Mouse (Mus musculus) midbrain, embryonic 15.5 days (tissue): ENCODE data around the gene Gpkow. TPM values are rescaled to one million over a fixed set of nuclear protein-coding genes. Genes with fewer than 3 reads are reported as not detected.

Experiments
- ATAC-seq: fragments of 200-750 bp; cut with Nextera tagmentation; replicated peaks from 2 replicates; pipeline ENCODE4 v1.8.0; 2017; ENCODE audit warnings: moderate TSS enrichment
- H3K27ac ChIP-seq: fragments of 300-500 bp; sonication (generic); 2 replicates; pipeline ENCODE4 v1.5.1; 2015; ENCODE audit warnings: mild to moderate bottlenecking, inconsistent platforms
- H3K27me3 ChIP-seq: fragments of 300-500 bp; sonication (generic); replicated peaks from 2 replicates; pipeline ENCODE4 v1.6.1; 2015; ENCODE audit warnings: inconsistent platforms
- H3K36me3 ChIP-seq: fragments of 300-500 bp; sonication (generic); replicated peaks from 2 replicates; pipeline ENCODE4 v1.6.1; 2015; ENCODE audit warnings: inconsistent platforms
- H3K4me1 ChIP-seq: fragments of 300-500 bp; sonication (generic); 2 replicates; pipeline ENCODE4 v1.6.1; 2015; ENCODE audit warnings: inconsistent platforms
- H3K4me2 ChIP-seq: fragments of 300-500 bp; sonication (generic); 2 replicates; pipeline ENCODE4 v1.6.1; 2015; ENCODE audit warnings: inconsistent platforms, mild to moderate bottlenecking, moderate library complexity
- H3K4me3 ChIP-seq: fragments of 300-500 bp; sonication (generic); 2 replicates; pipeline ENCODE4 v1.5.1; 2015; ENCODE audit warnings: mild to moderate bottlenecking, inconsistent platforms
- H3K9ac ChIP-seq: fragments of 300-500 bp; sonication (generic); 2 replicates; pipeline ENCODE4 v1.6.1; 2015; ENCODE audit warnings: mild to moderate bottlenecking, inconsistent platforms
- H3K9me3 ChIP-seq: fragments of 300-500 bp; sonication (generic); 2 replicates; pipeline ENCODE4 v1.6.1; 2016; ENCODE audit warnings: inconsistent platforms
- WGBS: fragments of 180-500 bp; shearing (Covaris S2); methylation state at CpG from one replicate; pipeline ENCODE4 v1.1.7; 2015; ENCODE audit warnings: mixed read lengths; 5-methylcytosine and 5-hydroxymethylcytosine counted together
- polyA plus RNA-seq: library from polyadenylated mRNA; unstranded; fragments of >200 nt; fragmentation: Nextera tagmentation; extraction: Ambion mirVana; gene quantifications from 2 replicates; pipeline ENCODE4 v1.2.1, GENCODE M21; 2015

Gpkow gene
- polyA plus RNA-seq, 1 experiment from 2014 or later: 45.8 TPM

DNA sequence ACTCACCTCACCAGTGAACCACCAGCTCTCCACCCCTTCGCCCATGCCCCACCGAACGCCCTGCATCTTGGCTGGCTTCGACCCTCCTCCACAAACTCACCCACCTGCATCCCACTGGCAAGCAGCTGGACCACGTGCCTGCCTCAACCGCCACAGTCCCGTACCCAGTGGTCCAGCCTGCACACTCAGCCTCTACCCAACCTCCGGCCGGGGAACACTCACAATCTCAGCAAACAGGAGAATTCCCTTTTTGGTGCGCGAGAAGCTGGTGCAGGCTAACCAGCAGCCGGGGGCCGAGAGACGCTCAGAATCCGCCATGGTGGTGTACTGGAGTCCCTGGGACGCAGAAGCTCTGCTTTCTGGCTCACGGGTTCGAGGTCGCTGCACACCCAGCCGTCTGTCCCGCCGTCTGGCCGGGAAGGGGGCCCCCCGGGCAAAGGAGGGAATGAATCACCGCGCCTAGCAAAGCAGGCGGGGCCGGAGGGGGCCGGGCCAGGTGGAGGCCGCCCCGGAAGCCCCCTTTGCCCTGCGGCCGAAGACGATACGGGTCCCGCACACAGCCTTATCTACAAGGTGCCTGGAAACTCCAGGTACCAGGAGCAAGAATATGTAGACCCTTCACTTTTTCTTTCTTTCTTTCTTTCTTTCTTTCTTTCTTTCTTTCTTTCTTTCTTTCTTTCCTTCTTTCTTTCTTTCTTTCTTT lies 25.9 kb upstream of the Gpkow start, which contains the start of gene Plp2:
Plp2 (minus strand) TSS at position 470 of the 703 bp plus-strand sequence.
- H3K9ac ChIP-seq: peak within 1 kb of the TSS; percentile 32; the same call in 1 of the 2 replicates
- peak within 1 kb of the TSS; percentile 34 for H3K4me3 ChIP-seq
- no peaks in the 10 kb centered on the region for H3K36me3 ChIP-seq
- H3K4me1 ChIP-seq: no peaks in the 10 kb centered on the region; the same call in 1 of the 2 replicates
- ATAC-seq: peak; percentile 17; the same call in 1 of the 2 replicates
- H3K4me2 ChIP-seq: peak within 1 kb of the TSS; percentile 46
- 28% methylated on average over 36 of the region's 36 CpGs for WGBS
- no peak within 1 kb of the TSS for H3K27ac ChIP-seq
- no peaks in the 10 kb centered on the region; the same call in 1 of the 2 replicates for H3K27me3 ChIP-seq
- H3K9me3 ChIP-seq: no peaks in the 10 kb centered on the region

DNA sequence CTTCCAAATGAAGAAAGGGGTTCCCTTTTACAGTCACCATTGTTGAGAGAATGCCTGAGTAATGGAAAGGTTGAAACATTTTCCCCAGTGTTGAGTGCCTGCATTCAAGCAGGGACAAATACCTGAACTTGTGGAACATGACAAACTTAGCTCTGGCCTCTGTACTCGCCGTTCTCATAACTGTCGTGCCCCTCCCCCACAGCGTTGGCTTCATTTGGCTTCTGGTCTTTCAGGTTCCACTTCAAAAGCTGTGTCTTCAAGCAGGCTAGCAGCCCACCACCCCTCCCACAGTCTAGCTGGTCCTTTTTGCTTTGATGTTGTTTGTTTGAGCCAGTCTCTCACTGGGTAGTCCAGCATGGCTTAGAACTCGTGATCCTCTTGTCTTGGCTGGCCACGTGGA lies 24.2 kb upstream of the Gpkow start:
- no peak overlapping the region for H3K4me3 ChIP-seq
- H3K4me2 ChIP-seq: no peak overlapping the region
- no peak for ATAC-seq
- H3K4me1 ChIP-seq: no peaks in the 10 kb centered on the region; the same call in 1 of the 2 replicates
- WGBS: 59% methylated on average over 6 of the region's 6 CpGs
- no peak overlapping the region for H3K9ac ChIP-seq
- H3K27me3 ChIP-seq: no peaks in the 10 kb centered on the region; the same call in 1 of the 2 replicates
- H3K9me3 ChIP-seq: no peaks in the 10 kb centered on the region
- no peaks in the 10 kb centered on the region for H3K36me3 ChIP-seq
- H3K27ac ChIP-seq: no peak overlapping the region

DNA sequence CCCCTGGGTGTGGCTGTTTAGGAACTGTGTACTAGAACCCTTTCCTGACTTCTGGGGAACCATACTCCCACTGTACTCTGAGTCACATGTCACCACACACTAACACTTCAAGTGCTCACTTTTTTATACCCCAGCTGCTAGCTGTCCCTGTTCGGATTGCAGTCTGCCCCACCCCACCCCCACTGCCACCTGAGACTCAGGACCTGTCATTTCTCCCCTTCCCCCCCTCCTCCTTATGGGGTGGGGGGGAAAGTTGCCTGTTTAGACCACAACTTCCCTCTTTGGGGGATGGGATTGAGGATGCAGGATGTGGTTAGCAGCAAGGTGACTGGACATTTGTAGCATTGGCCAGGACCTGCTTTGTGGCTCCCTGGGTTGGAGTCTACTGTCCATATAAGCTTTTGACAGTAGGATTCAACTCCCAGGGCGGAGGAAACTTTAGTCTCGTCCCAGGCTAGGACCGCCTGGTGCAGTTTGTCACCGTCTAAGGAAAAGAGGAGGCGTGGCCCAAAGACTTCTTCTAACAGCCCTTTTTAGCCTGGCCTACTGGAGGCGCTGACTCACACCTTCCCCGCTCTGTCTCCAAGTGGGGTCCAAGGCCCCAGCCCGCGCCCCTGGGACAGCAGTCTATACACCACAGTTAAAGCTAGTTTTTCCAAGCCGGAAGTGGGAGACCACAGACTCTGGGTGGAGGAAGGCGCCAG lies 23.2 kb upstream of the Gpkow start:
- Histone ChIP-seq H3K27ac (no peak overlapping the region), H3K9ac (no peak overlapping the region), H3K4me3 (no peak overlapping the region), H3K4me2 (no peak overlapping the region), H3K27me3 (no peaks in the 10 kb centered on the region; the same call in 1 of the 2 replicates), H3K9me3 (no peaks in the 10 kb centered on the region), H3K4me1 (no peaks in the 10 kb centered on the region; the same call in 1 of the 2 replicates), H3K36me3 (no peaks in the 10 kb centered on the region)
- WGBS: 47% methylated on average over 12 of the region's 12 CpGs
- no peak for ATAC-seq

DNA sequence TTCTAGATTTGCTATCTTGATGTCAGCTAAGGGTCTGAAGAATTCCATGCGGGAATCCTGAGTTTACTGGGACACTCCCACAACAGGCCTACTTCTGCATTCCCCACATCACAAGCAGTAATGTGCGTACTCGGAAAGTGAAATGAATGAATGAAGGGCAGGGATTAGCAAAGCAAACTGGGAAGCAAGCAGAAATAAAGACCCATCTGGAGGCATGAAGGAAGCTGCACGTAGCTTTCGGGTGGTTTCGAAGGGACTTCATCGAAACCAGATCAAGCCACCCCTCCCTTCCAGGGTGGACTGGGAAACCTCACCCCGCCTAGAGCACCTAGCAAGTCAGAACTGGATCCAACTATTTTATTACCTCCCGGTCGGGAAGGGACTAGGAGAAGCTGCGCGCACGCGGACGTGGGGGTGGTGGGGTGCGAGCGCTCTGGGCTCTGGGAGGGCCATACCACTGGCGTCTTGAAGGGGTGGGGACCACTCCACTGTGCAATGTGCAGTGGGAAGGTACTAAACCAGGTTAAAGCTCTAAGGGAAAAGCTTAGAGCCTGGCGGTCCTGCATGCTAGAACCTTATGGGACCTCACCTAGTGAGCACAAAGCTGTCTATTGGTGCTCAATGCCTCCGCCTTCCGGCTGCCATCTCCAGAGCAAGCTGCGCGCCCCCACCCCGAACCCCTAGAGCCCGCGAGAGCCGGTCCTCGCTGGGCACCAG lies 22.5 kb upstream of the Gpkow start:
- 38% methylated on average over 28 of the region's 28 CpGs for WGBS
- peak; percentile 28 for ATAC-seq
- Histone ChIP-seq H3K36me3 (no peaks in the 10 kb centered on the region), H3K9me3 (no peaks in the 10 kb centered on the region), H3K9ac (no peak overlapping the region), H3K4me2 (peak overlapping the region; percentile 46), H3K27ac (no peak overlapping the region), H3K4me3 (peak overlapping the region; percentile 24), H3K27me3 (no peaks in the 10 kb centered on the region; the same call in 1 of the 2 replicates), H3K4me1 (no peaks in the 10 kb centered on the region; the same call in 1 of the 2 replicates)

DNA sequence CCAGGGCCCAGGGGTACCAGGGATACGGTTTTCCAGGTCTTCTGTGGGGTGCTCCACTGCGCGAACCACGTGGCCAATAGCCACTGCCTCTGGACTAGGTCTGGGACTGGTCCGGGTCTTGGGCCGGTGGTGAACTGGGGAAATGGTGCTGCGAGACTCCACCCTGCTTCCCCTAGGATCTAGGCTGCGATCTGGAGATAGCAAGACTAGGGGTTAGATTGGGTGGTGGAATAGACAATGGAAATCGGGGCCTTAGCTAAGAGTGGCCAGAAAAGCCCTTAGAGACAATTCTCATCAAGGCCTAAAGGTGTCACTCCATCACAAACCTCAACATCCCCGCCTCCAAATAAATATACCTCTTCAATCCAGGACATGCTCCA lies 21.9 kb upstream of the Gpkow start:
- ATAC-seq: peak; percentile 12; the same call in 1 of the 2 replicates
- Histone ChIP-seq H3K4me2 (peak overlapping the region; percentile 46), H3K9me3 (no peaks in the 10 kb centered on the region), H3K9ac (no peak overlapping the region), H3K4me1 (no peaks in the 10 kb centered on the region; the same call in 1 of the 2 replicates), H3K36me3 (no peaks in the 10 kb centered on the region), H3K27ac (no peak overlapping the region), H3K27me3 (no peaks in the 10 kb centered on the region; the same call in 1 of the 2 replicates), H3K4me3 (peak overlapping the region; percentile 24)
- 46% methylated on average over 10 of the region's 10 CpGs for WGBS

DNA sequence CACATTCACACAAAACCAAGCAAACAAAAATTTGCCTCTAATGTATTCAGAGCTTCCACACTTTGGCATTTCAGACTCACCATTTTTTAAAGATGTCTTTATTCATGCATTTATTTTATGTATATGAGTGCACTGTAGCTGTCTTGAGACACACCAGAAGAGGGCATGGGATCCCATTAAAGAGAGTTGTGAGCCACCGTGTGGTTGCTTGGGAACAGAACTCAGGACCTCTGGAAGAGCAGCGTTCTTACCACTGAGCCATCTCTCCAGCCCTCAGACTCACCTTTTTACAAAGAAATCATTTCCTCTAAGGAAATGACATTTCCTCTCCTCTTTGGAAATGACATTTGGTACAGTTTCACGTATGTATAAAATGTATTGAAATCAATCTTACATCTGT lies 17.9 kb upstream of the Gpkow start:
- H3K36me3 ChIP-seq: no peaks in the 10 kb centered on the region
- no peaks in the 10 kb centered on the region for H3K9me3 ChIP-seq
- no peak overlapping the region for H3K4me2 ChIP-seq
- H3K4me1 ChIP-seq: no peaks in the 10 kb centered on the region; the same call in 1 of the 2 replicates
- H3K4me3 ChIP-seq: no peak overlapping the region
- WGBS: 47% methylated on average over 3 of the region's 3 CpGs
- H3K27me3 ChIP-seq: no peaks in the 10 kb centered on the region
- ATAC-seq: no peak
- H3K27ac ChIP-seq: no peak overlapping the region
- no peak overlapping the region for H3K9ac ChIP-seq

DNA sequence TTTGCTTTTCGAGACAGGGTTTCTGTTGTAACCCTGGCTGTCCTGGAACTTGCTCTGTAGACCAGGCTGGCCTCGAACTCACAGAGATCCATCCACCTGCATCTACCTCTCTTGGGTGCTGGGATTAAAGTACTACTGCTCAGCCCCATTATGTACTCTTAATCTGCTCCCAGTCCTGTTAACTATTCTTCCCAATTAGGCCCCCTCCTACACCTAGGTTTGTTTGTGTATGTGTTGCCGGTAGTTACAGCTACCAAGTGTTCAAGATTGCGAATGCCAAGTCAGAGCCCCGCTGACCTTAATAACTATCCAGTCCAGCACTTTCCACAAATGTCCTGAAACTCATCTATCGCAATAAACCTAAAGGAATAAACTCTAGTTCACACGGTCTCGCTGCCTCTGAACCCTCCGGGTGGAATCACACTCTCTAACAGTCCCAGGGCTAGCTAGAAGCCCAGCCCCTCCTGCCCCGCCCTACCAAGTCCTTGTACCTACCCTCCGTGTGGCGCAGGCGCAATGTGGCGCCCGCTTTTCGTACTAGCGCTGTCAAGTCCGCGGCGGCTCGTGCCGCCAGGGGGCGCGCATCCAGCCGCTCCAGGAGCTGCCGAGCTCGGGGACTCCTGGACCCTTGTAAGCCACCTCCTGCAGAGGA lies 17.4 kb upstream of the Gpkow start:
- no peaks in the 10 kb centered on the region for H3K36me3 ChIP-seq
- no peaks in the 10 kb centered on the region for H3K9me3 ChIP-seq
- peak overlapping the region; percentile 29 for H3K4me3 ChIP-seq
- no peak overlapping the region for H3K9ac ChIP-seq
- H3K27me3 ChIP-seq: no peaks in the 10 kb centered on the region
- H3K4me2 ChIP-seq: peak overlapping the region; percentile 50
- WGBS: 20% methylated on average over 27 of the region's 27 CpGs
- no peak overlapping the region for H3K27ac ChIP-seq
- no peaks in the 10 kb centered on the region; the same call in 1 of the 2 replicates for H3K4me1 ChIP-seq
- ATAC-seq: peak; percentile 90

DNA sequence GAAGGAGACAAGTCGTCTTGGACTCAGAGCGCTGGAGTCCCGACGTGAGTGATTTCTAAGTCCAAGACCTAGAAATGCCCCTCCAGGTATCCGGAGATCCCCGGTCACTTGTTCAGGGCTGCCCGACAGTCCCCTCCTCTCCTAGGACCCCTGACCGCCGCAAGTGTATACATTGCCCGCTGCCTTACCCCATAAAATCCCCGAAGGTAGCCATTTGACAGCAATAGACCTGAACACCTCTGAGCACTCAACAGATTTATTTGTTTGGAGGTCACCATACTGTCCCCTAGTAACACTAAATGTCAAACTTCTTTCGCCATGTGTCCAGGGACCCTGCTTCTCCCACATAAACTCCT lies 16.9 kb upstream of the Gpkow start:
- Histone ChIP-seq H3K9me3 (no peaks in the 10 kb centered on the region), H3K36me3 (no peaks in the 10 kb centered on the region), H3K9ac (no peak overlapping the region), H3K27ac (no peak overlapping the region), H3K4me2 (peak overlapping the region; percentile 50), H3K4me3 (peak overlapping the region; percentile 29), H3K4me1 (no peaks in the 10 kb centered on the region), H3K27me3 (no peaks in the 10 kb centered on the region)
- 30% methylated on average over 12 of the region's 12 CpGs for WGBS
- ATAC-seq: peak; percentile 41

DNA sequence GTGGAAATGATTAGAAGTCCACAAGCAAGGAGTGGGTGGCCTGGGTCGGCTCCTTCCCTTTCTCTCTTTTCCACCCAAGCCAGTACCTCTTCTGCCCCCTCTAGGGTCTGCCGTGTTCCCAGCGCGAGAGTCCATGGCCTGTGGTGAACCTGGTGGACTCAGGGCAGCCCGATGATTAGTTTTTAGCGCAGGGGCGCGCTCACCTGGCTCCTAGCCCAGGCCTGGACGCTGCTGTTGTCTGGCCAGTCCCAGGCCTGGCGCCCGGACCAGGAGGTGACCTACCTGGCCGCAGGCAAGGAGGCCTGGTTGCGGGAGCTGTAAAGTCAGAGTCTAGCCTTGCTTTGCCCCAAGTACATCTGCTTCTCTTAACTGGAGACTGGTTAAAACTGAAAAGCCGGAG lies 16.1 kb upstream of the Gpkow start, which contains the start of gene Magix:
Magix (minus strand) TSS at position 388 of the 400 bp plus-strand sequence.
- no peaks in the 10 kb centered on the region for H3K9me3 ChIP-seq
- WGBS: 72% methylated on average over 14 of the region's 14 CpGs
- H3K4me3 ChIP-seq: peak within 1 kb of the TSS; percentile 29; the same call in 1 of the 2 replicates
- no peak within 1 kb of the TSS for H3K9ac ChIP-seq
- no peaks in the 10 kb centered on the region for H3K36me3 ChIP-seq
- no peaks in the 10 kb centered on the region for H3K27me3 ChIP-seq
- no peaks in the 10 kb centered on the region for H3K4me1 ChIP-seq
- no peak within 1 kb of the TSS for H3K27ac ChIP-seq
- no peak for ATAC-seq
- peak within 1 kb of the TSS; percentile 50 for H3K4me2 ChIP-seq

DNA sequence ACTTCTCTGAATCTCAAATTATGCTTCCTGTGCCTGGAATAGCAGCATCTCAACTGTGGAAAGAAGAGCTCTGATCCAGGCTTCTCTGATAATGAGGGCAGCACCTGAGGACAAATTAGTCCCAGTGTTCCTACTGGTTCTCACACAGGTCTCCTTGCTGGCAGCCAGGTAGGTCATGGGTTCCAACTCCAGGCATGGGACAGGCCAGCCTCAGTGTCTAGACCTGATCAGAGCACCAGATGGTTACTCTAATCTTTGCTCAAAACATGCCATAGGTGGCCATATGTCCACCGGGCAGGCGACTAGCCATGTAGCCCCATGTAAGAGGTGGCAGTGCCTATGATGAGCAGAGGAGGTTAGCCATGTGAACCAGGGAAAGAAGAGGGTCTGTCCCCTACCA lies 8.6 kb upstream of the Gpkow start:
- no peaks in the 10 kb centered on the region for H3K9me3 ChIP-seq
- 98% methylated on average over 2 of the region's 2 CpGs for WGBS
- ATAC-seq: no peak
- H3K27ac ChIP-seq: no peak overlapping the region
- no peak overlapping the region for H3K4me2 ChIP-seq
- H3K4me1 ChIP-seq: no peaks in the 10 kb centered on the region
- no peak overlapping the region for H3K4me3 ChIP-seq
- H3K36me3 ChIP-seq: no peaks in the 10 kb centered on the region
- no peaks in the 10 kb centered on the region for H3K27me3 ChIP-seq
- no peak overlapping the region for H3K9ac ChIP-seq

DNA sequence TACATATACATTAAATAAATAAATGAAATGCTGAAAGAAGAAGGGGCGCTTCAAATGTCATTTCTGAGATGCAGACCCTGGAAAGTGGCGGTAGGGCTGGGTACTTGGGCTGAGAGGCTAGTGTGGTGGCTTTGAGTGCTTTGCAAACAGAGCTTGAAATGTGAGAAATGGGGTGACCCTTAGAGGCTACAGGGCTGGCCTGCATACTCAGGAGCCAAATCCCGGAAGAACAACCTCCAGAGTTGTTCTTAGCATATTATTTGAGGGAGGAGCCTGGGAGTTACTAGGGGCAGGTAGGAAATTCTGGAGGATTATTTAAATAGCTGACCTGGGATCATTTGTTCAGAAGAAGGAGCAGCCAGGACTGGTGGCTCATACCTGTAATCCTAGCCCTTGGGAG lies 6.4 kb upstream of the Gpkow start:
- Histone ChIP-seq H3K27me3 (no peaks in the 10 kb centered on the region), H3K9me3 (no peaks in the 10 kb centered on the region), H3K9ac (no peak overlapping the region), H3K4me2 (no peak overlapping the region), H3K4me1 (no peaks in the 10 kb centered on the region), H3K36me3 (no peaks in the 10 kb centered on the region), H3K27ac (no peak overlapping the region), H3K4me3 (no peak overlapping the region)
- ATAC-seq: no peak
- 80% methylated on average over 3 of the region's 3 CpGs for WGBS

DNA sequence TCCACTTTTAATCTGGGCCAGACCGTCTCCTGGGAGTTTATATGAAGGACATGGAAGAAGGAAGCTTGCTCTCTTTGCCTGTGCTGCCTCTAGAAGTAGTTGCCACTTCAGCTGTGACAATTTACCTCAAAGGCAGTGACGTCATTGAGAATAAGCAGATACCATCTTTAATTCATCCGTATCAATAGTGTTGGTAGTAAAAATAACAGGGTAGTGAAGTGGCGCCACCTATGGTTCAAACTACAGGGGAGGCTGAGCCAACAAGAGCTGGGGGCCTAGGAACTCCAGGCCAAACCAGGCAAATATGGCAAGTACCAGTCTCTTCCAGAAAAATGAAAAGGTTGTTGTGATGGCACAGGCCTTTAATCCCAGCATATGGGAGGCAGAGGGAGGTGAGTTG lies 4.1 kb upstream of the Gpkow start:
- H3K36me3 ChIP-seq: no peaks in the 10 kb centered on the region
- no peak overlapping the region for H3K27ac ChIP-seq
- no peaks in the 10 kb centered on the region for H3K27me3 ChIP-seq
- 41% methylated on average over 4 of the region's 4 CpGs for WGBS
- H3K9ac ChIP-seq: no peak overlapping the region
- no peak overlapping the region for H3K4me2 ChIP-seq
- no peak overlapping the region for H3K4me3 ChIP-seq
- ATAC-seq: no peak
- H3K9me3 ChIP-seq: no peaks in the 10 kb centered on the region
- peaks cover 3% of the 10 kb centered on the region; the same call in 1 of the 2 replicates for H3K4me1 ChIP-seq
